Mouse (Mus musculus) hindbrain, embryonic 14.5 days (tissue): ENCODE measurements at regions not wholly inside any gene's neighbourhood (a gene's known extent, or its start where the extent isn't known, plus 50 kb on each side); places are given as distances from the start of the nearest gene placed in this dataset.

ENCODE experiments used
- ATAC-seq: fragments of 200-750 bp; cut with Nextera tagmentation; 2 replicates; pipeline ENCODE4 v1.8.0; 2017; ENCODE audit warnings: moderate number of reproducible peaks, mild to moderate bottlenecking, moderate TSS enrichment, moderate library complexity; ENCODE audit not compliant: low FRiP score
- DNase-seq: peaks from one replicate; pipeline ENCODE4 v3.0.0-alpha.2; 2015; ENCODE audit warnings: low spot score
- H3K27ac ChIP-seq: fragments of 300-500 bp; sonication (generic); 2 replicates; pipeline ENCODE4 v1.5.1; 2014; ENCODE audit warnings: mild to moderate bottlenecking, moderate library complexity
- H3K27me3 ChIP-seq: fragments of 300-500 bp; sonication (generic); 2 replicates; pipeline ENCODE4 v1.6.1; 2014; ENCODE audit warnings: mild to moderate bottlenecking, low read length, mixed read lengths; ENCODE audit not compliant: control insufficient read depth, insufficient read depth
- H3K36me3 ChIP-seq: fragments of 300-500 bp; sonication (generic); replicated peaks from 2 replicates; pipeline ENCODE4 v1.6.1; 2014; ENCODE audit not compliant: control insufficient read depth, insufficient read depth
- H3K4me1 ChIP-seq: fragments of 300-500 bp; sonication (generic); replicated peaks from 2 replicates; pipeline ENCODE4 v1.6.1; 2014; ENCODE audit warnings: antibody characterized with exemption, low read length, mixed read lengths; ENCODE audit not compliant: control insufficient read depth, insufficient read depth
- H3K4me2 ChIP-seq: fragments of 300-500 bp; sonication (generic); replicated peaks from 2 replicates; pipeline ENCODE4 v1.6.1; 2014; ENCODE audit warnings: mild to moderate bottlenecking, moderate library complexity
- H3K4me3 ChIP-seq: fragments of 300-500 bp; sonication (generic); replicated peaks from 2 replicates; pipeline ENCODE4 v1.5.1; 2014; ENCODE audit warnings: mild to moderate bottlenecking, low read length
- H3K9ac ChIP-seq: fragments of 300-500 bp; sonication (generic); 2 replicates; pipeline ENCODE4 v1.6.1; 2014
- H3K9me3 ChIP-seq: fragments of 300-500 bp; sonication (generic); 2 replicates; pipeline ENCODE4 v1.6.1; 2016; ENCODE audit warnings: low read length; ENCODE audit not compliant: control insufficient read depth
- WGBS: fragments of 180-500 bp; shearing (Covaris S2); extraction: QIAGEN DNeasy Blood & Tissue Kit; methylation state at CpG from one replicate; pipeline ENCODE4 v1.1.7; 2014; 5-methylcytosine and 5-hydroxymethylcytosine counted together

DNA sequence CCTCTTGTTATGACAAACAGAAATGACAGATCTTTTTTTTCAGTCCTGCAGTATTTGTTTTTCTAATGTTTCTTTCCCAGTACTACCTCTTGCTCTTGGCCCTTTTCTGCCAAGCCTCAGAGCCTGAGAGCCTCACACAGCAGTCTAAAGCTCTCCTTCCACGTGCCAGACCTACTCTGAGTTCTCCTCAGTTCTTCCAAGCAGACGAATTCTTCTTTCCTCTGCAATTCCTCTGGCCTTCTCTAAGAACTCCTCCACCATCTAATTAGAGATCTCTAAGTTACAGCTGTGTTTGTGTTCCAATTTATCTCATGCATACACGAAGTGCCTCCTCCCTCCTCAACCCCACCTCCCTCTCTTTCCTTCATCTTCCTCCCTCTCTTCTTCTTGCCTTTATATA lies 362.4 kb upstream of the Vrk2 start:
- no peak for DNase-seq
- H3K27me3 ChIP-seq: no peaks in the 10 kb centered on the region
- H3K4me2 ChIP-seq: no peak overlapping the region
- H3K36me3 ChIP-seq: no peaks in the 10 kb centered on the region
- H3K9me3 ChIP-seq: no peaks in the 10 kb centered on the region
- 81% methylated on average over 3 of the region's 3 CpGs for WGBS
- no peak overlapping the region for H3K9ac ChIP-seq
- H3K27ac ChIP-seq: no peak overlapping the region
- H3K4me3 ChIP-seq: no peak overlapping the region
- 0 out of 2 replicates have a peak, but pooled peaks cover 1% of the 10 kb centered on the region for H3K4me1 ChIP-seq
- ATAC-seq: no peak

- no peaks in the 10 kb centered on the region for H3K9me3 ChIP-seq
- no peak overlapping the region for H3K4me2 ChIP-seq
- no peaks in the 10 kb centered on the region for H3K4me1 ChIP-seq
- no peak overlapping the region for H3K9ac ChIP-seq
- no peaks in the 10 kb centered on the region for H3K36me3 ChIP-seq
- DNase-seq (no peak), ATAC-seq (no peak)
- 12% methylated on average over 3 of the region's 3 CpGs for WGBS
- H3K27ac ChIP-seq: no peak overlapping the region
- no peak overlapping the region for H3K4me3 ChIP-seq
- H3K27me3 ChIP-seq: no peaks in the 10 kb centered on the region
Measured at GRCm38 (mm10) chr11:26931766-26932165, 338.0 kb upstream of the Vrk2 start.

DNA sequence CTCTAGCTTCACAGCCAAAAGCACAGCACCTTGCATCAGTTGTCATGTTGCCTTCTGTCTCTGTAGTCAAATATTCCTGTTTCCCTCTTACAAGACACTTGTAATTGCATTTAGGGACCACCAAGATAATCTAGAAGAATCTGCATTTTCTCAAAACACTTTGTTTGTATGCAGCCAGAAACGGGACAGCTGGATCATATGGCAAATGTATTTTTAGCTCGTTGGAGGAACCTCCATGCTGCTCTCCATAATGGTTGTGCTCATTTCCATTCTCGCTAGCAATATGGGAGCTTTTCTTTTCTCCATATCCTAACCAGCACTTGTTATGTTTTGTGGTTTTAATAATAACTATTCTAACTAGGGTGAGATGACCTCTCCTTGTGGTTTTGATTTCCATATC lies 313.3 kb upstream of the Vrk2 start:
- Histone ChIP-seq H3K4me1 (no peaks in the 10 kb centered on the region), H3K4me3 (no peak overlapping the region), H3K4me2 (no peak overlapping the region), H3K27ac (no peak overlapping the region), H3K9me3 (no peaks in the 10 kb centered on the region), H3K27me3 (no peaks in the 10 kb centered on the region), H3K36me3 (no peaks in the 10 kb centered on the region), H3K9ac (no peak overlapping the region)
- WGBS: 88% methylated on average over 3 of the region's 3 CpGs
- DNase-seq: no peak
- ATAC-seq: no peak

- H3K4me2 ChIP-seq: no peak overlapping the region
- no peaks in the 10 kb centered on the region for H3K4me1 ChIP-seq
- no peaks in the 10 kb centered on the region for H3K9me3 ChIP-seq
- DNase-seq (no peak), ATAC-seq (no peak)
- 56% methylated on average over 6 of the region's 6 CpGs for WGBS
- H3K27ac ChIP-seq: no peak overlapping the region
- H3K36me3 ChIP-seq: no peaks in the 10 kb centered on the region
- H3K9ac ChIP-seq: no peak overlapping the region
- no peaks in the 10 kb centered on the region for H3K27me3 ChIP-seq
- no peak overlapping the region for H3K4me3 ChIP-seq
Measured at GRCm38 (mm10) chr11:26881635-26882034, 287.8 kb upstream of the Vrk2 start.
